Mouse (Mus musculus): ENCODE data around the gene Hephl1. TPM values are rescaled to one million over a fixed set of nuclear protein-coding genes. Genes with fewer than 3 reads are reported as not detected.
A peak's percentile ranks its signal among the peaks of the same experiment; 100 is the strongest.
"Not testable (repeated sequence)": the region's sequence is repeated elsewhere in the genome, so short reads cannot be mapped to it uniquely, and the experiment has no call there.

Hephl1 gene
- polyA plus RNA-seq, 1 experiment from 2014 or later, result not detected

GRCm38 (mm10) chr9:15103579-15104300 is 8.2 kb downstream of the Hephl1 start:
- Histone ChIP-seq H3K27ac (no peak overlapping the region), H3K9me3 (no peaks in the 10 kb centered on the region), H3K4me2 (no peak overlapping the region), H3K9ac (no peak overlapping the region), H3K4me1 (no peaks in the 10 kb centered on the region), H3K27me3 (no peaks in the 10 kb centered on the region), H3K36me3 (no peaks in the 10 kb centered on the region), H3K4me3 (no peak overlapping the region)
- WGBS, result 44% methylated on average over 11 of the region's 11 CpGs
- no peak for ATAC-seq (ENCODE audit: borderline replicate concordance, extremely low read depth, low FRiP score, low TSS enrichment)

GRCm38 (mm10) chr9:15101531-15102161 is 10.3 kb downstream of the Hephl1 start:
- Histone ChIP-seq H3K9ac (no peak overlapping the region), H3K9me3 (no peaks in the 10 kb centered on the region), H3K4me2 (no peak overlapping the region), H3K4me3 (no peak overlapping the region), H3K36me3 (no peaks in the 10 kb centered on the region), H3K4me1 (no peaks in the 10 kb centered on the region), H3K27me3 (no peaks in the 10 kb centered on the region), H3K27ac (no peak overlapping the region)
- WGBS, result 66% methylated on average over 7 of the region's 7 CpGs
- ATAC-seq (ENCODE audit: borderline replicate concordance, extremely low read depth, low FRiP score, low TSS enrichment), result no peak

- not testable (repeated sequence) for H3K27ac ChIP-seq; H3K9me3 ChIP-seq; H3K27me3 ChIP-seq; ATAC-seq (ENCODE audit: borderline replicate concordance, extremely low read depth, low FRiP score, low TSS enrichment); H3K4me1 ChIP-seq; H3K4me3 ChIP-seq; H3K36me3 ChIP-seq; H3K9ac ChIP-seq; H3K4me2 ChIP-seq
- 78% methylated on average over 7 of the region's 7 CpGs for WGBS
These were observed 13.5 kb downstream of the Hephl1 start for GRCm38 (mm10) chr9:15098421-15098820.

- ATAC-seq (ENCODE audit: borderline replicate concordance, extremely low read depth, low FRiP score, low TSS enrichment), result no peak
- H3K27ac ChIP-seq, result no peak overlapping the region
- 53% methylated on average over 2 of the region's 2 CpGs for WGBS
These were observed 14.7 kb downstream of the Hephl1 start for GRCm38 (mm10) chr9:15097172-15097571.

GRCm38 (mm10) chr9:15096161-15096560 is 15.7 kb downstream of the Hephl1 start:
- Histone ChIP-seq H3K27me3 (no peaks in the 10 kb centered on the region), H3K36me3 (no peaks in the 10 kb centered on the region)

More at GRCm38 (mm10) chr9:15097172-15097571, 14.7 kb downstream of the Hephl1 start:
- H3K27me3 ChIP-seq, result no peaks in the 10 kb centered on the region
- H3K4me3 ChIP-seq, result no peak overlapping the region
- H3K4me2 ChIP-seq, result no peak overlapping the region
- no peaks in the 10 kb centered on the region for H3K9me3 ChIP-seq
- no peaks in the 10 kb centered on the region for H3K4me1 ChIP-seq
- no peak overlapping the region for H3K9ac ChIP-seq
- H3K36me3 ChIP-seq, result no peaks in the 10 kb centered on the region

GRCm38 (mm10) chr9:15095206-15095605 is 16.7 kb downstream of the Hephl1 start:
- Histone ChIP-seq H3K9me3 (no peaks in the 10 kb centered on the region), H3K4me2 (no peak overlapping the region), H3K9ac (no peak overlapping the region), H3K36me3 (no peaks in the 10 kb centered on the region), H3K4me3 (no peak overlapping the region), H3K27ac (no peak overlapping the region), H3K27me3 (no peaks in the 10 kb centered on the region), H3K4me1 (no peaks in the 10 kb centered on the region)
- WGBS, result 43% methylated on average over 3 of the region's 3 CpGs
- no peak for ATAC-seq (ENCODE audit: borderline replicate concordance, extremely low read depth, low FRiP score, low TSS enrichment)

More at GRCm38 (mm10) chr9:15096161-15096560, 15.7 kb downstream of the Hephl1 start:
- 73% methylated on average over 1 of the region's 1 CpGs for WGBS
- Histone ChIP-seq H3K9me3 (no peaks in the 10 kb centered on the region), H3K4me3 (no peak overlapping the region), H3K27ac (no peak overlapping the region), H3K4me1 (no peaks in the 10 kb centered on the region), H3K9ac (no peak overlapping the region), H3K4me2 (no peak overlapping the region)
- ATAC-seq (ENCODE audit: borderline replicate concordance, extremely low read depth, low FRiP score, low TSS enrichment), result no peak

- Histone ChIP-seq H3K9me3 (no peaks in the 10 kb centered on the region), H3K4me3 (no peak overlapping the region), H3K27ac (no peak overlapping the region), H3K4me2 (no peak overlapping the region), H3K9ac (no peak overlapping the region), H3K27me3 (no peaks in the 10 kb centered on the region), H3K4me1 (no peaks in the 10 kb centered on the region; the same call in 1 of the 2 replicates), H3K36me3 (no peaks in the 10 kb centered on the region)
- 48% methylated on average over 6 of the region's 6 CpGs for WGBS
- peak; percentile 80; the same call in 1 of the 2 replicates for ATAC-seq (ENCODE audit: borderline replicate concordance, extremely low read depth, low FRiP score, low TSS enrichment)
These were observed 43.1 kb downstream of the Hephl1 start for GRCm38 (mm10) chr9:15068686-15069295.

- no peaks in the 10 kb centered on the region for H3K36me3 ChIP-seq
- H3K27ac ChIP-seq, result no peak overlapping the region
- H3K4me3 ChIP-seq, result no peak overlapping the region
- WGBS, result 60% methylated on average over 7 of the region's 7 CpGs
- no peaks in the 10 kb centered on the region for H3K27me3 ChIP-seq
- peak; percentile 53; the same call in 1 of the 2 replicates for ATAC-seq (ENCODE audit: borderline replicate concordance, extremely low read depth, low FRiP score, low TSS enrichment)
- H3K9me3 ChIP-seq, result no peaks in the 10 kb centered on the region
- H3K4me2 ChIP-seq, result no peak overlapping the region
- no peak overlapping the region for H3K9ac ChIP-seq
- no peaks in the 10 kb centered on the region; the same call in 1 of the 2 replicates for H3K4me1 ChIP-seq
These were observed 43.8 kb downstream of the Hephl1 start for GRCm38 (mm10) chr9:15067995-15068685.

- H3K4me1 ChIP-seq, result no peaks in the 10 kb centered on the region; the same call in 1 of the 2 replicates
- no peaks in the 10 kb centered on the region for H3K9me3 ChIP-seq
- no peaks in the 10 kb centered on the region for H3K36me3 ChIP-seq
- H3K27me3 ChIP-seq, result no peaks in the 10 kb centered on the region
- no peak overlapping the region for H3K27ac ChIP-seq
- H3K4me2 ChIP-seq, result no peak overlapping the region
- no peak for ATAC-seq (ENCODE audit: borderline replicate concordance, extremely low read depth, low FRiP score, low TSS enrichment)
- WGBS, result 3% methylated on average over 1 of the region's 1 CpGs
- no peak overlapping the region for H3K4me3 ChIP-seq
- H3K9ac ChIP-seq, result no peak overlapping the region
These were observed 47.7 kb downstream of the Hephl1 start for GRCm38 (mm10) chr9:15064176-15064575.

- Histone ChIP-seq H3K4me1 (no peaks in the 10 kb centered on the region), H3K27me3 (no peaks in the 10 kb centered on the region), H3K4me2 (no peak overlapping the region), H3K4me3 (no peak overlapping the region), H3K9me3 (no peaks in the 10 kb centered on the region), H3K27ac (no peak overlapping the region), H3K9ac (no peak overlapping the region), H3K36me3 (no peaks in the 10 kb centered on the region)
- peak; percentile 85; the same call in 1 of the 2 replicates for ATAC-seq (ENCODE audit: borderline replicate concordance, extremely low read depth, low FRiP score, low TSS enrichment)
- WGBS, result 63% methylated on average over 5 of the region's 5 CpGs
These were observed 51.1 kb downstream of the Hephl1 start for GRCm38 (mm10) chr9:15060847-15061246.

- Histone ChIP-seq H3K4me1 (no peaks in the 10 kb centered on the region), H3K36me3 (no peaks in the 10 kb centered on the region), H3K27ac (no peak overlapping the region), H3K27me3 (no peaks in the 10 kb centered on the region), H3K9ac (no peak overlapping the region), H3K9me3 (no peaks in the 10 kb centered on the region), H3K4me3 (no peak overlapping the region), H3K4me2 (no peak overlapping the region)
- no peak for ATAC-seq (ENCODE audit: borderline replicate concordance, extremely low read depth, low FRiP score, low TSS enrichment)
- 88% methylated on average over 6 of the region's 6 CpGs for WGBS
These were observed 51.9 kb downstream of the Hephl1 start for GRCm38 (mm10) chr9:15060026-15060425.
